Mouse (Mus musculus) liver, embryonic 11.5 days (tissue): ENCODE results near the gene Unkl. TPM values are rescaled to one million over a fixed set of nuclear protein-coding genes. Genes with fewer than 3 reads are reported as not detected.
A peak's percentile ranks its signal among the peaks of the same experiment; 100 is the strongest.
"Not testable (repeated sequence)": the region's sequence is repeated elsewhere in the genome, so short reads cannot be mapped to it uniquely, and the experiment has no call there.

Source experiments
- ATAC-seq: fragments of 200-750 bp; cut with Nextera tagmentation; replicated peaks from 2 replicates; pipeline ENCODE4 v1.8.0; 2017; ENCODE audit warnings: moderate number of reproducible peaks, mild to moderate bottlenecking, moderate TSS enrichment, moderate library complexity; ENCODE audit not compliant: low FRiP score
- DNase-seq: peaks from one replicate; pipeline ENCODE4 v3.0.0-alpha.2; 2017; ENCODE audit warnings: low spot score
- H3K27ac ChIP-seq: fragments of 300-500 bp; sonication (generic); 2 replicates; pipeline ENCODE4 v1.5.1; 2014; ENCODE audit warnings: mild to moderate bottlenecking, low read depth, low read length, control low read depth
- H3K27me3 ChIP-seq: fragments of 300-500 bp; sonication (generic); replicated peaks from 2 replicates; pipeline ENCODE4 v1.6.1; 2014; ENCODE audit warnings: low read length, mixed read lengths; ENCODE audit not compliant: control insufficient read depth, insufficient read depth
- H3K36me3 ChIP-seq: fragments of 300-500 bp; sonication (generic); 2 replicates; pipeline ENCODE4 v1.6.1; 2014; ENCODE audit warnings: mild to moderate bottlenecking, low read length, moderate library complexity, mixed read lengths; ENCODE audit not compliant: control insufficient read depth, insufficient read depth
- H3K4me1 ChIP-seq: fragments of 300-500 bp; sonication (generic); replicated peaks from 2 replicates; pipeline ENCODE4 v1.6.1; 2014; ENCODE audit warnings: low read length, mixed read lengths; ENCODE audit not compliant: control insufficient read depth, insufficient read depth
- H3K4me2 ChIP-seq: fragments of 300-500 bp; sonication (generic); 2 replicates; pipeline ENCODE4 v1.6.1; 2014; ENCODE audit warnings: mild to moderate bottlenecking, control low read depth, moderate library complexity
- H3K4me3 ChIP-seq: fragments of 300-500 bp; sonication (generic); 2 replicates; pipeline ENCODE4 v1.5.1; 2014; ENCODE audit warnings: low read depth, low read length, control low read depth
- H3K9ac ChIP-seq: fragments of 300-500 bp; sonication (generic); 2 replicates; pipeline ENCODE4 v1.6.1; 2014; ENCODE audit warnings: low read depth, low read length, control low read depth
- H3K9me3 ChIP-seq: fragments of 300-500 bp; sonication (generic); 2 replicates; pipeline ENCODE4 v1.6.1; 2016; ENCODE audit warnings: low read length, inconsistent platforms, mixed read lengths; ENCODE audit not compliant: control insufficient read depth
- WGBS: fragments of 180-500 bp; shearing (Covaris S2); extraction: QIAGEN DNeasy Blood & Tissue Kit; methylation state at CpG from one replicate; pipeline ENCODE4 v1.1.7; 2014; 5-methylcytosine and 5-hydroxymethylcytosine counted together
- polyA plus RNA-seq: library from polyadenylated mRNA; unstranded; fragments of >200 nt; fragmentation: Nextera tagmentation; extraction: Ambion mirVana; gene quantifications from 2 replicates; pipeline ENCODE4 v1.2.1, GENCODE M21; 2014

The Unkl gene
- polyA plus RNA-seq, 1 experiment from 2014 or later = 11.7 TPM

GRCm38 (mm10) chr17:25210680-25211466 lies 22.7 kb downstream of the Unkl start:
- Histone ChIP-seq H3K9ac (no peak overlapping the region), H3K36me3 (peaks cover 36% of the 10 kb centered on the region)

GRCm38 (mm10) chr17:25211705-25212104 lies 23.5 kb downstream of the Unkl start:
- Histone ChIP-seq H3K27me3 (no peaks in the 10 kb centered on the region), H3K4me2 (no peak overlapping the region), H3K4me3 (no peak overlapping the region), H3K9me3 (no peaks in the 10 kb centered on the region), H3K27ac (no peak overlapping the region), H3K36me3 (peaks cover 35% of the 10 kb centered on the region), H3K9ac (no peak overlapping the region), H3K4me1 (no peaks in the 10 kb centered on the region)
- ATAC-seq (no peak), DNase-seq (no peak)
- WGBS = 78% methylated on average over 4 of the region's 4 CpGs

More at GRCm38 (mm10) chr17:25210680-25211466, 22.7 kb downstream of the Unkl start:
- Histone ChIP-seq H3K27ac (no peak overlapping the region), H3K4me3 (no peak overlapping the region), H3K4me1 (no peaks in the 10 kb centered on the region), H3K4me2 (no peak overlapping the region), H3K9me3 (no peaks in the 10 kb centered on the region), H3K27me3 (no peaks in the 10 kb centered on the region)
- ATAC-seq (no peak), DNase-seq (no peak)
- WGBS = 85% methylated on average over 15 of the region's 15 CpGs

GRCm38 (mm10) chr17:25215431-25215830 lies 27.2 kb downstream of the Unkl start:
- DNase-seq (no peak), ATAC-seq (no peak)
- Histone ChIP-seq H3K36me3 (peaks cover 26% of the 10 kb centered on the region; the same call in 1 of the 2 replicates), H3K27me3 (no peaks in the 10 kb centered on the region), H3K27ac (no peak overlapping the region), H3K4me3 (no peak overlapping the region), H3K4me2 (no peak overlapping the region), H3K9me3 (no peaks in the 10 kb centered on the region), H3K4me1 (peaks cover under 1% of the 10 kb centered on the region; the same call in 1 of the 2 replicates), H3K9ac (no peak overlapping the region)
- 85% methylated on average over 3 of the region's 3 CpGs for WGBS

- H3K27ac ChIP-seq = no peak overlapping the region
- H3K9ac ChIP-seq = no peak overlapping the region
- H3K9me3 ChIP-seq = no peaks in the 10 kb centered on the region
- no peak for ATAC-seq
- WGBS = 85% methylated on average over 9 of the region's 9 CpGs
- no peak overlapping the region for H3K4me3 ChIP-seq
- H3K36me3 ChIP-seq = peaks cover 8% of the 10 kb centered on the region; the same call in 1 of the 2 replicates
- peaks cover 23% of the 10 kb centered on the region for H3K4me1 ChIP-seq
- DNase-seq = no peak
- no peak overlapping the region for H3K4me2 ChIP-seq
- H3K27me3 ChIP-seq = no peaks in the 10 kb centered on the region
These were observed 30.8 kb downstream of the Unkl start for GRCm38 (mm10) chr17:25218967-25219366.

GRCm38 (mm10) chr17:25219492-25220295 lies 31.5 kb downstream of the Unkl start:
- peaks cover 5% of the 10 kb centered on the region; the same call in 1 of the 2 replicates for H3K36me3 ChIP-seq
- H3K4me2 ChIP-seq = no peak overlapping the region
- H3K9me3 ChIP-seq = no peaks in the 10 kb centered on the region
- H3K27me3 ChIP-seq = no peaks in the 10 kb centered on the region
- ATAC-seq (no peak), DNase-seq (no peak)
- H3K9ac ChIP-seq = no peak overlapping the region
- WGBS = 82% methylated on average over 15 of the region's 15 CpGs
- peaks cover 30% of the 10 kb centered on the region for H3K4me1 ChIP-seq
- H3K4me3 ChIP-seq = no peak overlapping the region
- H3K27ac ChIP-seq = no peak overlapping the region

GRCm38 (mm10) chr17:25220746-25221145 lies 32.5 kb downstream of the Unkl start:
- H3K4me2 ChIP-seq = 0 out of 2 replicates have a peak overlapping the region, but pooled peaks have one; percentile 82
- H3K36me3 ChIP-seq = no peaks in the 10 kb centered on the region; the same call in 1 of the 2 replicates
- H3K9ac ChIP-seq = no peak overlapping the region
- ATAC-seq (no peak), DNase-seq (no peak)
- H3K27ac ChIP-seq = no peak overlapping the region
- H3K4me1 ChIP-seq = peaks cover 37% of the 10 kb centered on the region
- WGBS = 86% methylated on average over 1 of the region's 1 CpGs
- H3K4me3 ChIP-seq = no peak overlapping the region
- no peaks in the 10 kb centered on the region for H3K9me3 ChIP-seq
- no peaks in the 10 kb centered on the region for H3K27me3 ChIP-seq

GRCm38 (mm10) chr17:25221821-25222503 lies 33.8 kb downstream of the Unkl start:
- DNase-seq (peak; percentile 64), ATAC-seq (peak; percentile 83)
- 1% methylated on average over 26 of the region's 30 CpGs for WGBS
- peaks cover 4% of the 10 kb centered on the region; the same call in 1 of the 2 replicates for H3K36me3 ChIP-seq
- H3K27me3 ChIP-seq = no peaks in the 10 kb centered on the region
- peak overlapping the region; percentile 82 for H3K4me2 ChIP-seq
- peak overlapping the region; percentile 72 for H3K4me3 ChIP-seq
- peak overlapping the region; percentile 76 for H3K9ac ChIP-seq
- H3K9me3 ChIP-seq = no peaks in the 10 kb centered on the region
- peaks cover 49% of the 10 kb centered on the region for H3K4me1 ChIP-seq
- peak overlapping the region; percentile 73 for H3K27ac ChIP-seq

GRCm38 (mm10) chr17:25222504-25222940 lies 34.3 kb downstream of the Unkl start:
- not testable (repeated sequence) for H3K9me3 ChIP-seq, H3K27me3 ChIP-seq, H3K36me3 ChIP-seq
- peak overlapping the region; percentile 89 for H3K9ac ChIP-seq
- H3K27ac ChIP-seq = peak overlapping the region; percentile 98
- ATAC-seq (peak; percentile 78), DNase-seq (peak; percentile 57)
- peaks cover 55% of the 10 kb centered on the region for H3K4me1 ChIP-seq
- WGBS = 8% methylated on average over 14 of the region's 28 CpGs
- H3K4me2 ChIP-seq = peak overlapping the region; percentile 88
- H3K4me3 ChIP-seq = peak overlapping the region; percentile 72
